Mouse (Mus musculus) C2C12 (cell line): ENCODE data around the gene Phospho1. TPM values are rescaled to one million over a fixed set of nuclear protein-coding genes. Genes with fewer than 3 reads are reported as not detected.

Experiments used
- H3K27me3 ChIP-seq: one replicate; pipeline ENCODE4 v1.6.1; 2011; ENCODE audit not compliant: control insufficient read depth, insufficient read depth, insufficient read length
- H3K36me3 ChIP-seq: one replicate; pipeline ENCODE4 v1.6.1; 2011; ENCODE audit not compliant: control insufficient read depth, insufficient read depth
- H3K4me3 ChIP-seq: one replicate; pipeline ENCODE4 v1.5.1; 2011; ENCODE audit warnings: mild to moderate bottlenecking, control low read depth; ENCODE audit not compliant: poor library complexity, insufficient read depth, severe bottlenecking
- H3K79me2 ChIP-seq: one replicate; pipeline ENCODE4 v1.6.1; 2011; ENCODE audit not compliant: control insufficient read depth, insufficient read depth
- H3K79me3 ChIP-seq: one replicate; pipeline ENCODE4 v1.6.1; 2011; ENCODE audit warnings: low read depth, control low read depth
- H3ac ChIP-seq: one replicate; pipeline ENCODE3; 2011; ENCODE audit warnings: low read depth; ENCODE audit not compliant: control insufficient read depth, insufficient read length
- CEBPB ChIP-seq: IDR thresholded peaks from one replicate; pipeline ENCODE4 v1.6.1; 2011; ENCODE audit warnings: low read depth, mild to moderate bottlenecking, control low read depth, moderate library complexity
- CTCF ChIP-seq: IDR thresholded peaks from one replicate; pipeline ENCODE4 v1.5.1; 2011; ENCODE audit not compliant: control insufficient read depth, insufficient read depth, insufficient read length
- FOSL1 ChIP-seq: IDR thresholded peaks from one replicate; pipeline ENCODE4 v1.8.0; 2011; ENCODE audit warnings: mild to moderate bottlenecking, low read length; ENCODE audit not compliant: poor library complexity, insufficient read depth, severe bottlenecking
- MAX ChIP-seq: IDR thresholded peaks from one replicate; pipeline ENCODE4 v1.6.1; 2011; ENCODE audit warnings: mild to moderate bottlenecking, control low read depth
- MYOD1 ChIP-seq: IDR thresholded peaks from one replicate; pipeline ENCODE4 v1.6.1; 2011; ENCODE audit warnings: low read depth; ENCODE audit not compliant: control insufficient read depth, insufficient read length
- MYOG ChIP-seq: IDR thresholded peaks from one replicate; pipeline ENCODE4 v1.6.1; 2011; ENCODE audit not compliant: control insufficient read depth, insufficient read length; ENCODE audit errors: extremely low read depth
- USF1 ChIP-seq: IDR thresholded peaks from one replicate; pipeline ENCODE4 v1.6.1; 2011; ENCODE audit warnings: low read depth, mild to moderate bottlenecking, control low read depth, moderate library complexity
- polyA plus RNA-seq: library from polyadenylated mRNA; unstranded; fragments of >200 nt; fragmentation: generic; extraction: Trizol; gene quantifications from one replicate; pipeline ENCODE4 v1.2.1, GENCODE M21; 2012; ENCODE audit warnings: missing spikeins

Phospho1 gene
- polyA plus RNA-seq, 1 experiment: 98.3 TPM

DNA sequence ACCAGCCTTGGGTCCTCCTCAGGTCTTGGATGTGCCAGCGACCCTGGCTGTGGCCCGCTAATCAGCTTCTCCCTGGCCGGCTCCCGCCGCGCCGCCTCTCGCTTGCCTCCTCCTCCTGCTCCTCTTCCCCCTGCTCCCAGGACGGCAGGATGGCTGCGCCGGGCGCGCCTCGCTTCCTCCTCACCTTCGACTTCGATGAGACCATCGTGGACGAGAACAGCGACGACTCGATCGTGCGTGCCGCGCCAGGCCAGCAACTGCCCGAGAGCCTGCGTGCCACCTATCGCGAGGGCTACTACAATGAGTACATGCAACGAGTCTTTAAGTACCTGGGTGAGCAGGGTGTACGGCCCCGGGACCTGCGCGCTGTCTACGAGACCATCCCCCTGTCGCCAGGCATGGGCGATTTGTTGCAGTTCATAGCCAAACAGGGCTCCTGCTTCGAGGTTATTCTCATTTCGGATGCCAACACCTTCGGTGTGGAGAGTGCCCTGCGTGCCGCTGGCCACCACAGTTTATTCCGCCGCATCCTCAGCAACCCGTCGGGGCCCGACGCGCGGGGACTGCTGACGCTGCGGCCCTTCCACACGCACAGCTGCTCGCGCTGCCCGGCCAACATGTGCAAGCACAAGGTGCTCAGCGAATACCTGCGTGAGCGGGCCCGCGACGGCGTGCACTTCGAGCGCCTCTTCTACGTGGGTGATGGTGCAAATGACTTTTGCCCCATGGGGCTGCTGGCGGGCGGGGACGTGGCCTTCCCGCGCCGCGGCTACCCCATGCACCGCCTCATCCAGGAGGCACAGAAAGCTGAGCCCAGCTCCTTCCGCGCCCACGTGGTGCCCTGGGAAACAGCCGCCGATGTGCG lies 6.3 kb downstream of the Phospho1 start:
- no peaks in the 10 kb centered on the region for H3K27me3 ChIP-seq

GRCm38 (mm10) chr11:95831276-95831619 lies 6.9 kb downstream of the Phospho1 start:
- Histone ChIP-seq H3K4me3 (no peak overlapping the region), H3K27me3 (no peaks in the 10 kb centered on the region)
- no peak for TF ChIP-seq FOSL1
- TF ChIP-seq USF1: no peak
- TF ChIP-seq MYOD1: no peak
- TF ChIP-seq MAX: no peak

More for the DNA sequence above, 6.3 kb downstream of the Phospho1 start:
- Histone ChIP-seq H3K79me3 (no peaks in the 10 kb centered on the region), H3K79me2 (no peaks in the 10 kb centered on the region), H3K4me3 (no peak overlapping the region), H3K36me3 (no peaks in the 10 kb centered on the region), H3ac (no peak overlapping the region)
- TF ChIP-seq MYOG (no peak), FOSL1 (no peak), MAX (no peak), CEBPB (no peak)

DNA sequence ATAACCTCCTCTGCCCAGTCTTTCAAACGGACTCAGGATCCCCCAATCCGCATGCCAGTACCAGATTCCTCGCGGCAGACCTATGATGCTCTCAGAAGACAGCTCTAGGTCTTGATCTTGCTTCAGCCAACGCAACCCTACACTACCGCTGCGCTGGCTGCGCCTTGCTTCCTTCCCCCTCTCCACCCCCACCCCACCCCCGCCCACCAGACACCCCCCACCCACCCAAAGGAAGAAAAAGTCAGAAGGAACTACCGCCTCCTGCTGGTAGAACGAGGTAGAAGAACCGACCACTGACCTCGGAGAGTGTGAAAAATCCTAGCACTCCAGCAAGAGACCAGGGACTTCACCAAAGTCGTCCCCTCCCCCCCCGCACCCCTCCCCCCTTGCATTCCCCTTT lies 7.3 kb downstream of the Phospho1 start:
- no peaks in the 10 kb centered on the region for H3K79me2 ChIP-seq
- TF ChIP-seq FOSL1 (no peak), MAX (no peak), USF1 (no peak), CEBPB (no peak)
- no peaks in the 10 kb centered on the region for H3K27me3 ChIP-seq
- H3K4me3 ChIP-seq: no peak overlapping the region
- no peaks in the 10 kb centered on the region for H3K36me3 ChIP-seq
- no peak overlapping the region for H3ac ChIP-seq
- H3K79me3 ChIP-seq: no peaks in the 10 kb centered on the region

More at GRCm38 (mm10) chr11:95831276-95831619, 6.9 kb downstream of the Phospho1 start:
- H3ac ChIP-seq: no peak overlapping the region
- H3K36me3 ChIP-seq: no peaks in the 10 kb centered on the region
- H3K79me3 ChIP-seq: no peaks in the 10 kb centered on the region
- H3K79me2 ChIP-seq: no peaks in the 10 kb centered on the region

- TF ChIP-seq MAX (no peak), MYOD1 (no peak), USF1 (no peak), FOSL1 (no peak), CTCF (no peak), CEBPB (no peak), MYOG (no peak)
- no peak overlapping the region for H3K4me3 ChIP-seq
These were observed 8.1 kb downstream of the Phospho1 start for GRCm38 (mm10) chr11:95832129-95833005.

DNA sequence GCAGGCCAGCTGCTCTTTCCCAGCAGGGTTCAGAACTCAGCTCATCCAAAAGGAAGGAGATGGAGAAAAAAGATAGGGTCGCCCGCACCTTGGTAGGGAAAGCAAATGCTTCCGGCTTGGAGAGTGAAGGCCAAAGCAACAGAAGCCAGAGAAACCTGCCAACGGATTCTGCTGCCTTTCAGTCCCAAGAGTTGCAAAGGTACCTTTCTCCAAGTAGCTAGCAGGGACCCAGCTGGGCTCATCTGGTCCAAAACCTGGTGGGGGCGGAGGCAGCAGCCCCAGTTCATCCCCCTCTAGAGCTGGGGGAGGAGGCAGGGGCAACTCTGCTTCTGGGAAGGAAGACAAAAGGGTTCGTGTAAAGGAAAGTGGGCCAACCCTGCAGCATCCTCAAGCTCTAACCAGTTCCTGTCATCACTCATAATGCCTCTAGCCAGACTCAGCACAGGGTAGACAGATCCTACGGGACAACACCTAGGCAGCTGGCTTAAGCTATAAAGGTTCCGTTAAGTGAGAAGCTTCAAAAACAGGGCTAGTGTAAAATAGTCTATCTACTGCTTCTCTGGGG lies 8.8 kb downstream of the Phospho1 start:
- Histone ChIP-seq H3K27me3 (no peaks in the 10 kb centered on the region), H3K4me3 (no peak overlapping the region), H3K79me2 (no peaks in the 10 kb centered on the region), H3K79me3 (no peaks in the 10 kb centered on the region), H3ac (no peak overlapping the region), H3K36me3 (no peaks in the 10 kb centered on the region)
- TF ChIP-seq CTCF (no peak), FOSL1 (no peak), CEBPB (no peak), MYOG (no peak), MYOD1 (no peak), MAX (no peak), USF1 (no peak)

More at GRCm38 (mm10) chr11:95832129-95833005, 8.1 kb downstream of the Phospho1 start:
- H3K36me3 ChIP-seq: no peaks in the 10 kb centered on the region
- no peak overlapping the region for H3ac ChIP-seq
- H3K79me3 ChIP-seq: no peaks in the 10 kb centered on the region
- no peaks in the 10 kb centered on the region for H3K27me3 ChIP-seq
- H3K79me2 ChIP-seq: no peaks in the 10 kb centered on the region

DNA sequence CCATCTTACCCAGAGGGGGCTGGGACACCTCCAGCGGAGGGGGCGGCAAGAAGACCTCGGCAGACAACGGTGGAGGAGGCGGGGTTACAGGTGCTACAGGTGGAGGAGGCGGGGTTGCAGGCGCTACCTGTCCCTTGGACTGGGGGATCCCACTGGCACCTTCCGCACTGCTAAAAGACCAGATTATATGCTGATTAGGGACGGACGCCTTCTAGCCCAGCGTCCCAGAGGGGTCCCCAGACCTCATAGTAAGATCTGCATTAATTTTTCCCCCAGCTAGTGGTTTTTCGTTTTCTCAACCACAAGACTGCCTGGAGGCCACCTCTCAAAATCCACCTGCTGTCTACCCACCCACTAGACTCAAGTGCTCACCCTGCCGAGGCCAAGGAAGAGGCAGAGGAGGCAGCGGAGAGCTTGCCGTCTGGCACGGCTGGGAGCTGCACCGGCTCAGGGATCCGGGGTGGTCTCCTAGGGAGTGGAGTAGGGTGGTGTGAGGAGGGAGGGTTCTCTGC lies 9.4 kb downstream of the Phospho1 start:
- Histone ChIP-seq H3ac (no peak overlapping the region), H3K36me3 (no peaks in the 10 kb centered on the region), H3K79me3 (no peaks in the 10 kb centered on the region), H3K4me3 (no peak overlapping the region), H3K79me2 (no peaks in the 10 kb centered on the region), H3K27me3 (no peaks in the 10 kb centered on the region)
- TF ChIP-seq MAX: no peak
- TF ChIP-seq USF1: no peak
- TF ChIP-seq MYOD1: no peak
- no peak for TF ChIP-seq MYOG
- no peak for TF ChIP-seq CEBPB
- no peak for TF ChIP-seq CTCF
- TF ChIP-seq FOSL1: no peak
